Mouse (Mus musculus) small intestine, adult 2 months (tissue): ENCODE measurements at regions not wholly inside any gene's neighbourhood (a gene's known extent, or its start where the extent isn't known, plus 50 kb on each side); places are given as distances from the start of the nearest gene placed in this dataset.

Experiments used
- H3K27ac ChIP-seq: fragments of 200-500 bp; 2 replicates; pipeline ENCODE4 v1.5.1; 2012; ENCODE audit warnings: low read depth, low read length, control low read depth, inconsistent platforms; ENCODE audit not compliant: insufficient read depth
- H3K27me3 ChIP-seq: fragments of 200-500 bp; 2 replicates; pipeline ENCODE4 v1.6.1; 2012; ENCODE audit warnings: mild to moderate bottlenecking, moderate library complexity, low read length, inconsistent platforms; ENCODE audit not compliant: control insufficient read depth, insufficient read depth
- H3K36me3 ChIP-seq: fragments of 200-500 bp; 2 replicates; pipeline ENCODE4 v1.6.1; 2012; ENCODE audit warnings: mild to moderate bottlenecking, low read length, control low read depth, inconsistent platforms; ENCODE audit not compliant: control insufficient read depth, insufficient read depth
- H3K4me1 ChIP-seq: fragments of 200-500 bp; 2 replicates; pipeline ENCODE4 v1.6.1; 2012; ENCODE audit warnings: low read length, inconsistent platforms, mixed read lengths; ENCODE audit not compliant: control insufficient read depth, insufficient read depth, insufficient read length
- H3K4me3 ChIP-seq: fragments of 200-500 bp; 2 replicates; pipeline ENCODE4 v1.5.1; 2012; ENCODE audit warnings: low read depth, mild to moderate bottlenecking, control low read depth, inconsistent platforms, low read length, moderate library complexity
- CTCF ChIP-seq: fragments of 200-500 bp; IDR thresholded peaks from 2 replicates; pipeline ENCODE4 v1.5.1; 2012; ENCODE audit warnings: low read depth, mild to moderate bottlenecking, control low read depth, inconsistent platforms, low read length, moderate library complexity, mixed read lengths; ENCODE audit not compliant: insufficient replicate concordance, insufficient read length; ENCODE audit errors: extremely low read depth
- POLR2A ChIP-seq: fragments of 200-500 bp; IDR thresholded peaks from 2 replicates; pipeline ENCODE4 v1.6.1; 2012; ENCODE audit warnings: low read depth, mild to moderate bottlenecking, control low read depth, inconsistent platforms, low read length, moderate library complexity
- WGBS: fragments of 180-500 bp; shearing (Covaris S2); methylation state at CpG from one replicate; pipeline ENCODE4 v1.1.7; 2018; 5-methylcytosine and 5-hydroxymethylcytosine counted together

- Histone ChIP-seq H3K4me3 (no peak overlapping the region), H3K4me1 (no peaks in the 10 kb centered on the region), H3K36me3 (no peaks in the 10 kb centered on the region), H3K27ac (no peak overlapping the region), H3K27me3 (no peaks in the 10 kb centered on the region)
- TF ChIP-seq POLR2A (no peak), CTCF (no peak)
- 37% methylated on average over 6 of the region's 6 CpGs for WGBS
Observed at GRCm38 (mm10) chr13:107495161-107495732, 473.3 kb upstream of the Kif2a start.

GRCm38 (mm10) chr13:107493765-107494164, 471.8 kb upstream of the Kif2a start:
- Histone ChIP-seq H3K4me1 (no peaks in the 10 kb centered on the region), H3K4me3 (no peak overlapping the region), H3K36me3 (no peaks in the 10 kb centered on the region), H3K27me3 (no peaks in the 10 kb centered on the region), H3K27ac (no peak overlapping the region)
- 75% methylated on average over 13 of the region's 13 CpGs for whole genome bisulfite sequencing
- TF ChIP-seq POLR2A (no peak), CTCF (no peak)

- 76% methylated on average over 4 of the region's 4 CpGs for whole genome bisulfite sequencing
- no peak overlapping the region for H3K27ac ChIP-seq
- no peaks in the 10 kb centered on the region for H3K36me3 ChIP-seq
- TF ChIP-seq POLR2A = no peak
- no peak for TF ChIP-seq CTCF
- H3K4me3 ChIP-seq = no peak overlapping the region
- no peaks in the 10 kb centered on the region for H3K4me1 ChIP-seq
- no peaks in the 10 kb centered on the region for H3K27me3 ChIP-seq
Observed at GRCm38 (mm10) chr13:107492448-107492847, 470.5 kb upstream of the Kif2a start.

GRCm38 (mm10) chr13:107491423-107491822, 469.5 kb upstream of the Kif2a start:
- 73% methylated on average over 7 of the region's 7 CpGs for WGBS
- TF ChIP-seq POLR2A = no peak
- no peak for TF ChIP-seq CTCF
- Histone ChIP-seq H3K27me3 (no peaks in the 10 kb centered on the region), H3K36me3 (no peaks in the 10 kb centered on the region), H3K4me1 (no peaks in the 10 kb centered on the region), H3K4me3 (no peak overlapping the region), H3K27ac (no peak overlapping the region)

GRCm38 (mm10) chr13:107485400-107486017, 463.6 kb upstream of the Kif2a start:
- TF ChIP-seq POLR2A (no peak), CTCF (no peak)
- no peak overlapping the region for H3K4me3 ChIP-seq
- WGBS = 79% methylated on average over 4 of the region's 4 CpGs
- no peak overlapping the region for H3K27ac ChIP-seq
- no peaks in the 10 kb centered on the region for H3K36me3 ChIP-seq
- H3K27me3 ChIP-seq = no peaks in the 10 kb centered on the region
- H3K4me1 ChIP-seq = no peaks in the 10 kb centered on the region

- no peaks in the 10 kb centered on the region for H3K4me1 ChIP-seq
- H3K27ac ChIP-seq = no peak overlapping the region
- TF ChIP-seq CTCF = no peak
- TF ChIP-seq POLR2A = no peak
- no peak overlapping the region for H3K4me3 ChIP-seq
- WGBS = 51% methylated on average over 6 of the region's 6 CpGs
- no peaks in the 10 kb centered on the region for H3K36me3 ChIP-seq
- no peaks in the 10 kb centered on the region for H3K27me3 ChIP-seq
Observed at GRCm38 (mm10) chr13:107484630-107484998, 462.7 kb upstream of the Kif2a start.

- no peaks in the 10 kb centered on the region for H3K27me3 ChIP-seq
- no peaks in the 10 kb centered on the region for H3K36me3 ChIP-seq
- no peak overlapping the region for H3K27ac ChIP-seq
- no peak for TF ChIP-seq CTCF
- no peak for TF ChIP-seq POLR2A
- WGBS = 63% methylated on average over 12 of the region's 12 CpGs
- H3K4me3 ChIP-seq = no peak overlapping the region
- no peaks in the 10 kb centered on the region for H3K4me1 ChIP-seq
Observed at GRCm38 (mm10) chr13:107483967-107484629, 462.2 kb upstream of the Kif2a start.
